Mouse (Mus musculus) lung, postnatal 0 days (tissue): ENCODE measurements around the gene Elavl2. TPM values are rescaled to one million over a fixed set of nuclear protein-coding genes. Genes with fewer than 3 reads are reported as not detected.

Experiments
- ATAC-seq: fragments of 200-750 bp; cut with Nextera tagmentation; 2 replicates; pipeline ENCODE4 v1.8.0; 2017; ENCODE audit warnings: moderate library complexity
- DNase-seq: peaks from one replicate; pipeline ENCODE4 v3.0.0-alpha.2; 2016; ENCODE audit warnings: low spot score
- H3K27ac ChIP-seq: fragments of 300-500 bp; sonication (generic); 2 replicates; pipeline ENCODE4 v1.5.1; 2014; ENCODE audit warnings: antibody characterized with exemption, mild to moderate bottlenecking, low read length, mixed read lengths
- H3K27me3 ChIP-seq: fragments of 300-500 bp; sonication (generic); replicated peaks from 2 replicates; pipeline ENCODE4 v1.6.1; 2014; ENCODE audit warnings: low read length, mixed read lengths; ENCODE audit not compliant: insufficient read depth
- H3K36me3 ChIP-seq: fragments of 300-500 bp; sonication (generic); 2 replicates; pipeline ENCODE4 v1.6.1; 2014; ENCODE audit warnings: low read length, mixed read lengths; ENCODE audit not compliant: insufficient read depth
- H3K4me1 ChIP-seq: fragments of 300-500 bp; sonication (generic); 2 replicates; pipeline ENCODE4 v1.6.1; 2014; ENCODE audit warnings: antibody characterized with exemption, low read depth, low read length, mixed read lengths; ENCODE audit not compliant: insufficient read depth
- H3K4me2 ChIP-seq: fragments of 300-500 bp; sonication (generic); replicated peaks from 2 replicates; pipeline ENCODE4 v1.6.1; 2014; ENCODE audit warnings: low read depth, mild to moderate bottlenecking, low read length, moderate library complexity, mixed read lengths
- H3K4me3 ChIP-seq: fragments of 300-500 bp; sonication (generic); 2 replicates; pipeline ENCODE4 v1.5.1; 2014; ENCODE audit warnings: low read depth, low read length
- H3K9ac ChIP-seq: fragments of 300-500 bp; sonication (generic); replicated peaks from 2 replicates; pipeline ENCODE4 v1.6.1; 2014; ENCODE audit warnings: low read depth, mild to moderate bottlenecking
- H3K9me3 ChIP-seq: fragments of 300-500 bp; sonication (generic); 2 replicates; pipeline ENCODE4 v1.6.1; 2016; ENCODE audit warnings: low read length, mixed read lengths
- CTCF ChIP-seq: IDR thresholded peaks from 2 replicates; pipeline ENCODE4 v1.5.1; 2016; ENCODE audit warnings: antibody characterized with exemption, mild to moderate bottlenecking
- EP300 ChIP-seq: IDR thresholded peaks from 2 replicates; pipeline ENCODE4 v1.6.1; 2016; ENCODE audit warnings: antibody characterized with exemption, mild to moderate bottlenecking, control low read depth
- WGBS: fragments of 180-500 bp; shearing (Covaris S2); extraction: QIAGEN DNeasy Blood & Tissue Kit; methylation state at CpG from one replicate; pipeline ENCODE4 v1.1.7; 2014; 5-methylcytosine and 5-hydroxymethylcytosine counted together
- polyA plus RNA-seq: library from polyadenylated mRNA; unstranded; fragments of >200 nt; fragmentation: Nextera tagmentation; extraction: Ambion mirVana; gene quantifications from 2 replicates; pipeline ENCODE4 v1.2.1, GENCODE M21; 2015

The Elavl2 gene
- 0.39 and 0.46 TPM in 2 replicates for polyA plus RNA-seq

DNA sequence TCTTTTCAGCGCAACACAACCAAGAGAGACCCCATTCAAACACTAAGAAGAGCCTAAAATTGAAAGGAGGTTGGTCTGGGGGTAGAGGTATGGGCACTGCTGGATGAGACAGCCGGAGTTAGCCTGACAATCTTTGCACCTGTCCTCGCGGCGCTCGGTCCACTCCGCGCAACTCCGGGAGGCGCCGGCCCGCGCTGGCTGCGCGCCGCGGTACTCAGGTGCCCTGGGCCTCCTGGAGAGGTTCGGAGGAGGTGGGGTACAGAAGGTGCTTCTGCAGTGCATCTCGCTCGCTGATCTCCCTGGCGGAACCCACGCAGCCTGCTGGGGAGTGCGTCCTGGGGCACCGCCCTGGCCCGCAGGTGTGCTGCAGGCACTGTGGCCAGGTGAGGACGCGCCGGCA is at the start of gene Elavl2:
Gene Elavl2 (minus strand): TSS at position 363 of the 400 bp plus-strand sequence.
- H3K9me3 ChIP-seq = no peaks in the 10 kb centered on the region
- no peaks in the 10 kb centered on the region for H3K36me3 ChIP-seq
- H3K4me3 ChIP-seq = no peak within 1 kb of the TSS
- no peak for ATAC-seq
- H3K9ac ChIP-seq = no peak within 1 kb of the TSS
- H3K4me2 ChIP-seq = no peak within 1 kb of the TSS
- no peak for DNase-seq
- no peaks in the 10 kb centered on the region for H3K4me1 ChIP-seq
- H3K27ac ChIP-seq = no peak within 1 kb of the TSS
- H3K27me3 ChIP-seq = no peaks in the 10 kb centered on the region; the same call in 1 of the 2 replicates
- TF ChIP-seq CTCF = no peak
- TF ChIP-seq EP300 = no peak
- WGBS = 3% methylated on average over 28 of the region's 28 CpGs

DNA sequence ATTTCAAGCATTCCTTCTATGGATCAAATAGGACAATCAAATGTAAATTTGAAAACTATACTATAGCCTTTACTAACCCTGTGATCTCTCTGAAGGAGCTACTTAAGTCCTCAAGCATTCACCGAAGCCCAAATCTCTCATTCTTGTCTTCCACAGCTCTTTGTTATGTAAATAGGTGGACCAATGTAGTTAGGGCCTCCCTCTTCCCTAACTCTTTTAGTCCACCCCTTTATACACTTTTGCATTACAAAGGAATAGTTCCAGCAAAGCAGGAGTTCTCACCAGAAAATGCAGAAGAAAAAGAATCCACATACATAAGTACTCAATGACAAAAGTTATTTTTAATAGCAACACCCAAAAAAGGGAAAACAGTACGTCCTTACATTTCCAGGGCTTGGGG is 47.3 kb upstream of the Elavl2 start:
- H3K9me3 ChIP-seq = no peaks in the 10 kb centered on the region
- H3K4me1 ChIP-seq = no peaks in the 10 kb centered on the region
- no peak overlapping the region for H3K4me3 ChIP-seq
- H3K9ac ChIP-seq = no peak overlapping the region
- H3K27ac ChIP-seq = no peak overlapping the region
- TF ChIP-seq EP300 = no peak
- no peak for TF ChIP-seq CTCF
- ATAC-seq (no peak), DNase-seq (no peak)
- no peak overlapping the region for H3K4me2 ChIP-seq
- WGBS = 56% methylated on average over 2 of the region's 2 CpGs
- H3K36me3 ChIP-seq = no peaks in the 10 kb centered on the region
- no peaks in the 10 kb centered on the region for H3K27me3 ChIP-seq

- Histone ChIP-seq H3K4me2 (no peak overlapping the region), H3K27me3 (no peaks in the 10 kb centered on the region), H3K4me3 (no peak overlapping the region), H3K27ac (no peak overlapping the region), H3K9ac (no peak overlapping the region), H3K36me3 (no peaks in the 10 kb centered on the region), H3K9me3 (no peaks in the 10 kb centered on the region), H3K4me1 (no peaks in the 10 kb centered on the region)
- ATAC-seq (no peak), DNase-seq (no peak)
- WGBS = 77% methylated on average over 1 of the region's 1 CpGs
- TF ChIP-seq EP300 (no peak), CTCF (no peak)
Observed at GRCm38 (mm10) chr4:91415582-91415981, 15.0 kb upstream of the Elavl2 start.

GRCm38 (mm10) chr4:91405047-91405446 is 4.5 kb upstream of the Elavl2 start:
- ATAC-seq (no peak), DNase-seq (no peak)
- TF ChIP-seq EP300 = no peak
- TF ChIP-seq CTCF = no peak
- no peaks in the 10 kb centered on the region; the same call in 1 of the 2 replicates for H3K27me3 ChIP-seq
- H3K4me1 ChIP-seq = no peaks in the 10 kb centered on the region
- WGBS = 79% methylated on average over 3 of the region's 3 CpGs
- H3K9ac ChIP-seq = no peak overlapping the region
- no peak overlapping the region for H3K4me2 ChIP-seq
- no peaks in the 10 kb centered on the region for H3K9me3 ChIP-seq
- no peak overlapping the region for H3K27ac ChIP-seq
- H3K36me3 ChIP-seq = no peaks in the 10 kb centered on the region
- no peak overlapping the region for H3K4me3 ChIP-seq

GRCm38 (mm10) chr4:91399510-91400196 is 932 bp downstream of the Elavl2 start:
- Histone ChIP-seq H3K36me3 (no peaks in the 10 kb centered on the region), H3K4me1 (no peaks in the 10 kb centered on the region), H3K27me3 (no peaks in the 10 kb centered on the region; the same call in 1 of the 2 replicates), H3K9ac (no peak overlapping the region), H3K4me3 (no peak overlapping the region), H3K27ac (no peak overlapping the region), H3K9me3 (no peaks in the 10 kb centered on the region), H3K4me2 (no peak overlapping the region)
- under 1% methylated on average over 17 of the region's 17 CpGs for WGBS
- no peak for TF ChIP-seq EP300
- TF ChIP-seq CTCF = no peak
- no peak for DNase-seq
- no peak for ATAC-seq

DNA sequence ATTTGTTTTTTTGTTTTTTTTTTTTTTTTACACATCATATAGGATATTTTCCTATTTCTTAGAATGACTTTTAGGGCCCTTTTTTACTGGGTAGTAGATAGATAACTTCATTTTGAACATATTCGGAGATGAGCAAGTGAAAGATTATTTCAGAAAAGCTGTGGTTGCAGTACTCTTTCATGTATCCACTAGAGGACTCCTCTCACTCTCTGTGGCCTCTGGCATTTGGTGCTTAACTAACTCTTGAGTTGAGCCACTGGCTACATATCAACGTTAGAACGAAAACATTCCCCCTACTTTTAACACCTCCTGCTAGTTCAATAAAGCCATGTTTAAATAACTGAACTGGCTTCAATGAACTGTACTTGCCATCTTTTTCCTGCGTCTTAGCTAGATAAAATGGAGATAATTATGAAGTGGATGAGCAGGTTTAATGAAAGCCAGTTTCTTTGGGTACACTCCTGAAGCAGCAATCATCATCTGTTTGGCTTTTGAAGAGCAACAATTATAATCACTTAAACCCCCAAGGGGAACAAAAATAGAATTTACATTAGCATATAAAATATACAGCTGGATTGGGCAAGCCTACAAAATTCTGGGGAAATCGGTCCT is 8.5 kb downstream of the Elavl2 start:
- Histone ChIP-seq H3K9ac (no peak overlapping the region), H3K27ac (no peak overlapping the region), H3K36me3 (no peaks in the 10 kb centered on the region), H3K27me3 (no peaks in the 10 kb centered on the region), H3K4me3 (no peak overlapping the region), H3K9me3 (no peaks in the 10 kb centered on the region), H3K4me1 (no peaks in the 10 kb centered on the region), H3K4me2 (no peak overlapping the region)
- DNase-seq = no peak
- WGBS = 45% methylated on average over 5 of the region's 5 CpGs
- TF ChIP-seq EP300 (no peak), CTCF (no peak)
- no peak for ATAC-seq
